Mouse (Mus musculus) granulocyte monocyte progenitor cell, adult 5-6 weeks (primary cell): ENCODE data around the gene Cisd1. TPM values are rescaled to one million over a fixed set of nuclear protein-coding genes. Genes with fewer than 3 reads are reported as not detected.

Source experiments
- ATAC-seq: replicated peaks from 2 replicates; pipeline ENCODE4 v1.8.0; 2016; ENCODE audit warnings: mild to moderate bottlenecking, moderate TSS enrichment, inconsistent platforms; ENCODE audit not compliant: poor library complexity, severe bottlenecking
- total RNA-seq, 2 experiments: library from RNA; stranded (forward) in 1 of 2; stranded (reverse) in 1 of 2; fragments of 200-712, 200-1000 nt in 1 of 2; fragments of >200 nt in 1 of 2; fragmentation: Nextera tagmentation in 1 of 2; gene quantifications; 2 replicates each; pipeline ENCODE4 v1.2.3; 2014 to 2017

The Cisd1 gene
- total RNA-seq, 2 experiments from 2014 or later, result 12.7 to 33.2 TPM

DNA sequence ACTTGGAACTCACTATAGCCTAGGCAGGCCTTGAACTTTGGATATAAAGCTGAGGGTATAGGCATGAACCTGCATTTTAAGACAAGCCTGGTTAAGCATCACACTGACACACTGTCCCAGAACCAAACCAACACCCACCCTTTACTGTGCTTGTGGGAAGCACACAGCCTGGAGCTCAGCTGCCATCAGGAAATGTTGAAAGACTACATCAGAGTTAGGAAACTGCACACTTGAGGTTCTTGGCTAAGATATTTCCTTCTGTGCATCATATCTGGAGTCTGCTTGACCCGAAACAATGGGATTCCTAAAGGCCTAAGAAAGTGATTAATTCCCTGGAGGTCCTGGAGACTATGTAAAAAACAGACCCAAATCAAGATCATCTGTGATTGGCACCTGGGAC is 4.5 kb upstream of the Cisd1 start:
- peak; percentile 55 for ATAC-seq

DNA sequence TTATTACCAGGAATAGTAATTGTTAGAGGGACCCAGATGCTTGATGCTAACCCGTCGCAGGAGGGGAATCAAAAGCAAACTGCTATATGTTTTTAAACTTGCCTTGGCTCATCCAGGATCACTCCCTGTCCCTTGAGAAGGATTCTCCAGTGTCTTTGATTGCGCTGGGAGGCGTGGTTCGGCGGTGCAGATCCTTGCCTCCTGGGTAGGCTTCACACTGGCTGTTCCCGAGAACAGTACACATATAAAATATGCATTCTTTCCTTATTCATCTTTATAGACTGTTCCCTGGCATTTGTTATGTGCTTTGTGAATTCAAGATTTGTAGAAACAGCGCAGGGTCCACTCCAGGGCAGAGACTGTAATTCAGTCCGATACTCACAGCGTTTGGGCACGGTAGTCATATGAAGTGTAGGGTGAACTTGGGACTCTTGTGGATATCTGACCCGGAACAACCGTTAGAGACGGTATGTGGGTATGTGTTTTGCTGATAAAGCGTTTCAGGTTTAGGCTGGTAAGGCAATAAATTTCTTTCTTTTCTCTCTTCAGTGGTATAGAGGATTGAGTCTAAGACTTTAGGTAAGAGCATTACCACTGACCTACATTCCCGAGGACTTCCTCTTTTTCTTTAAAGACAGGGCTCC is 4.0 kb upstream of the Cisd1 start:
- no peak for ATAC-seq

DNA sequence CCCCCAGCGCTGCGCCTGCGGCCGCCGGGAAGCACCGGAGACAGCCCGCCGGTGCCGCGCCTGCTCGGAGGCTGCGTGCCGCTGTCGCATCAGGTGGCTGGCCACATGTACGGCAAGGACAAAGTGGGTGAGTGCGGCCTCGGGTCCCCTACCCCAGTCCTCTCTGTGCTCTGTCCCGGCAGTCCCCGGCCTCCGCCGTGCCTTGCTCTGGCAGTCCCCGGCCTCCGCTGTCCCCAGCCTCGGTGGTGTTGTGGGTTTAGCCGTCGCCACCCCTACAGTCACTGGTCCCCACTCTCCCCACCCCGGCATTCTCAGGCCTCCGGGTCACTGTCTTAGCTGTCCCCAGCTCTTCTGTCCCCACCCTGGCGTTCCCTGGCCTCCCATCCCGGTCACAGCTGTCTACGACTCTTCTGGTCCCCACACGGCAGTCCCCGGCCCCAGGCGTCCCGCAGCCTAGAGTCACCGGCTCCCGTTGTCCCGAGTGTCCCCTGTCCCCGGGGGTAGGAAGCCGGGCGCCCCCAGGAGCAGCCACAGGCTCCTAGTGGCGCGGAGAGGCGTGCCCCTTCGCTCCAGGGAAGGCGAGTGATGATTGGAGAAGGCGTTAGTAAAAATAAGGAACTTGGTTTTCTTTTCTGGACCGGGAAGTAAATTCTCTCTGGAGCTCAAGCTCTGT is 3.3 kb upstream of the Cisd1 start:
- peak; percentile 51 for ATAC-seq

DNA sequence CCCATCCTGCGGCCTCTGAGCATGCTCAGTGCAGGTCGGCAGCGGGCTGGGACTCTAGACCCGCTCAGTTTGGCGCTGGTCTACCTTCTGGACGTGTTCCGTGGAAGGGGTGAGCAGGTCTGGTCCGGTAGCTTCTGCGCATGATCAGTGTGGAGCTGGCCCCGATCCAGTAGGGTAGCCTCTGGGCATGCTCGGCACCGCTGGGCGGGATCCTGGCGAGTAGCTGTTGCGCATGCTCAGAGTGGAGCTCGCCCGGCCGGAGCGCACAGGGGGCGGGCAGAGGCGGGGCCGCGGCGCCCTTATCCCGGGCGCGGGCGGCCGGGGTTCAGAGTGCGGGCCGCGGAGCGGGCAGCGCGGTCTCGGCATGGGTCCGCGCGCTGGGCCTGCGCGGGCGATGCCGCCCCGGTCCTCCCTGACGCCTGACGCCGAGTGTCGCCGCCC is 2.8 kb upstream of the Cisd1 start, which contains the start of gene Ipmk:
TSS of gene Ipmk (plus strand) at position 255 of the 441 bp plus-strand sequence.
- peak; percentile 44 for ATAC-seq

DNA sequence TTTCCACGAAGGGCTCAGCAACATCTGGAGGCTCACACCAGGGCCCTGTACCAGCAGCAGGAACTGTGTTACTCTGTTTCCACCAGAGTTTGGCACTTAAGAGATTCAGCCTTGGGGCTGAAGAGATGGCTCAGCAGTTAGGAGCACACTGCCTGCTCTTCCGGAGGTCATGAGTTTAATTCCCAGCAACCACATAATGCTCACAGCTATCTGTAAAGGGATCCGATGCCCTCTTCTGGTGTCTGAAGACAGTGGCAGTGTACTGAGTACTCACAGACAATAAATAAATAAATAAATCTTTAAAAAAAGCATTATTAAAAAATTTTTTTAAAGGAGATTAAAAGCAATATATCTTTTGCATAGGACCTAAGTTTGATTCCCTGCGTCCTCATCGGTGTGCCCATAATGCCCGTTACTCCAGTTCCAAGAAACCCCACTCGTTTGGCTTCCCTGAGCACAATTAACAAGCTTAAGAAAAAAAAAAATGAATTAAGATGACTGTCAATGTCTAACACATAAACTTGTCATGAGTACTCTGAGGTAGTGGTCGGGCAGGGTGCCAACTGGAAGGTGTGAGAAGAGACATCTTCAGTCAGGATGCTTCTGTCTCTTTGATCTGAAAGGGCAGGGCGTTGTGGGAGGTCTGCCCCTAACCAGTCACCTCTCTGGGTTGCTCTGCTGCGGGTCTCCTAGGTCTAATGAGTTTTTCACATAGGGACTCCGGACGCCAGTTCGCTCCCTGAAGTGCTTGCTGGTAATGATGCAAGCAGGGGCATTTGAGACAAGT is 2.2 kb upstream of the Cisd1 start:
- ATAC-seq, result no peak

DNA sequence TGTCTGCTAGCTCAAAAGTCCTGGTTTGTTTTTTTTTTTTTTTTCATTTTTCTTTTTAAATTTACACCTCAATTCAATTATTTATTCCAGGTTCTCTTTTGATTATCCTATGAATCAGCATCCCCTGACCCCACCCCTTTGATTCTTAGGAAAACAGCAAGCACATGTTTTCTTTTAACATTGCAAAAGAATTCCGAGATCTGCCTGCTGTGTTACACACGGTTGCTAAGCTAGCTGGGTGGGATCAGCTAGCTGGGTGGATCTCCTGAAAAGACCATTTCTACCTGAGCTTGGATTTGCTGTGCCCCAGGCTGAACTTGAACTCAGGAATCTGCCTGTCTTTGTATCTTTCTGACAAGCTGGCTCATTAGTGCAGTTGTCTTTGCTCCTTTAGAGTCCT is 1.4 kb upstream of the Cisd1 start:
- ATAC-seq, result no peak

DNA sequence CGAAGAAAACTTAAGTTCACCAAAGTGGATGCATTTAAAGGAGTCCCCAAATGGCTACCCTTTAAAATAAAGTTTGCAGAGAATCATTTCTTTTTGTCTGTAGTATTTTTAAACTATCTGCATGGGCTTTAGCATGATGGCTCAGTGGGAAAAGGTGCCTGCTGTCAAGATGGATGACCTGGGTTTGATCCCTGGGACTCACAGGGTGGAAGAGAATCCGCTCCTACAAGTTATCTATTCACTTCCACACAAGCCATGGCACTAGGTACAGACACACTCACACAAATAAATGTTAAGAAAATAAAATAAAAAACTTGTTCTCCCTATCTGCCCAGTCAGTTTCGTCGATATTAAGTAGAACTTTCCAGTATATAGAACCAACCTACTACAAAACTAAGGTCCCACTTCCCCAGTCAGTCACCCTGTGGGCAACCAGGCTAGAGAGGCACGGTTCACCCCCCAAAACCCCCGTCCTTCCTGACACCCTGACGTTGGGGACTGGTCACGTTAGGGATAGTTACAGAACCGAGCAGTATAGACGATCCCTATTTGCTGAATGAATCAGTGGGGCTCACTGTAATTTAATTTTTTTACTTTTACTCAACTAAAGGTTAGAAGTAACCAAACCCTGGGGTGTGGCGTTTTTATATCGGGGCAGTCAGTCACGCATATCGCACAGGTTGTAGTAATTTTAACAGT is 1.0 kb downstream of the Cisd1 start:
- no peak for ATAC-seq

DNA sequence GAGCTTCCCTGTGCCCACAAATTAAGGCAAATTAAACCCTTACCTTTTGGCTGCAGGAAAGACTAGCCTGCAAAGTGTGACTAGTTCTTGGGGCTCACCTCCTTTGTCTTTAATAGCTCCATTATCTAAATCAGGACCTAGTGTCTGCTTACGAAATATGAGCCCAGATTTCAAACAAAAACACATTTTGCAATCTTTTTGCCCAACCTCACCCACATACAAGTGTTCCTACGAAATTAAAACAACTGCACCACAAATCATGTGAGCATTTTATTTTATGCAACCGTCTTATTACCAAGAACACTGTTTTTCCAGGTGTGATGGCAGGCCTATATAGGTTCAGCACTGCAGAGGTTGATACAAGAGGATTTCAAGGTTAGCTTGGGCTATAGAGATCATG is 1.6 kb downstream of the Cisd1 start:
- peak; percentile 6 for ATAC-seq

DNA sequence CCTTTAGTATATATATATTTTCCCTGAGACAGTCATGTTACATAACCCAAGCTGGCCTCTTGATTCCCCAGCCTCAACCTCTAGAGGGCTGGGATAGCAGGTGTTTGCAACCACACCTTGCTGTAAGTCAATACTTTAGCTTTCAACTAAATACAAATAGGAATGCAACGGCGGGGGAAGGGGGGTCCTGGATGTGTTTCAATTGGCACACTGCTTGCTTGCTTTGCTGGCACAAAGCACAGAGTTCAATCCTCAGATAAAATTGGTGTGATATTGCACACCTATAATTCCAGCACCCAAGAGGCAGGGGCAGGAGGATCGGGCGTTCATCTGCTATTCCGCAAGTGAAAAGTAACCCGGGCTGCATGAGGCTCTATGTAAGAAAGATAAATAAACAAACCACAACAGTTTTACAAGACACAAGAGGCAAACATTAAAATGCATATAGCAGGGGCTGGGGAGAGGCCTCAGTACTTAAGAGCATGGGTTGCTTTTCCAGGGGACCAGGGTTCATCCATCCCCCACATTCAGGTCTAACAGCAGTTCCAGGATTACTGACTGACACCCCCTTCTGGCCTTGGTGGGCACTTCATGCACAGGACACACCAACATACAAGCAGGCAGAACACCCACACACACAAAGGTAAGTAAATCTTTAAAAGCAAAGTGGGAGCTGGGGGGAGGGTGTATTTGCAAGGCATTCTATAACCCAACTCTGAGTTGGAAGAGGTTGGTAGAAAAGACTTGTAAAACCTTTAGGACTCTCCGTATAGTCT is 2.5 kb downstream of the Cisd1 start:
- ATAC-seq, result no peak

DNA sequence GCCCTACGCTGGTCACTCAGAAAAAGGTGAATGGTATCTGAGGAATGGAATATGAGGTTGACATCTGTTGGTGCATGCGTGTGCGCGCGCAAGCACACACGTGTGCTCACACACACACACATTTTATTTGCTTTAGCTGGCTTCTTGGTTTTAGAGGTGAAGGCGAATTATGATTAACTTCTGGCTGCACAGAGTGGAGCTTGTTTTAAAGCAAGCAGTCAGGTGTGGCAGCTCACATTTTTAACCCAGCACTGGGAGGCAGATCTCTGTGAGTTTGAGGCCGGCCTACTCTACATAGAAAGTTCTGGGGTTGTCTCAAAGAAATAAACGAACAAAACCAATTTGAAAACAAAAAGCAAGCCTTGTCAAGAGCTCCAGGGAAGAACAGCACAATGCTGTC is 3.5 kb downstream of the Cisd1 start:
- no peak for ATAC-seq

DNA sequence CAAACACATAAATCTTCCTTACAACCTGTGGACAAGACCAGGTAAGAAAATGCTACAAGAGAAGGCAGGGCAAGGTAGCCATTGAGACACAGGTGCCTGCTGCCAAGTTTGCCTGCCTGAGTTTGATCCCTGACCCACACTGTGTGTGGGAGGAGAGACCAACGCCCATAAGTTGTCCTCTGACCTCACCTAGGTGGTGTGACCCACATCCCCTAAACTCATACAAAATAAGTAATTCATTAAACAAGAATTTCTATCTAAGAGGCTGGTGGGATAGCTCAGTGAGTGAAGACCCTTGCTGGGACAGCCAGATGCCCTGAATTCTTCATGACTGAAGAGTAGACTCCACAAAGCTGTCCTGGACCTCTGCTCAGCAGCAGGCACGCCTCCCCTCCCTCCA is 4.6 kb downstream of the Cisd1 start:
- ATAC-seq, result no peak

DNA sequence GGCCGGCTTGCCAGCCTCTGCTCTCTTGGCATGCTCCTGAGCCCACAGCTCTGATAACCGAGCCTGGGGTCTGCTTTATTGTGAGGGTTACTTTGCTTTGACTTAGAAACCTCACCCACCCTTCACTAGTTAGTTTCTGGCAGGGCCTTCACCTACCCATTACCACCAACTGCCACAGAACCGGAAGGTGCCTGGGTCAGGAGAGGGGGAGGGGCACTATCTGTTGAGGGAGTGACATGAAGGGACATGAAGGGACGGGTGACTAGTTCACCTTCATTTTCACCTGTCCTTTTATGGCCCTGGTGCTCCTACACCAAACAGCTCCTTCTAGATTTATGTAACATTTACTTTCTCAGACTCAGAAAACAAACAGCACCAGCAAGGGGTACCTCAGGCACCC is 5.3 kb downstream of the Cisd1 start:
- ATAC-seq, result 0 out of 2 replicates have a peak, but pooled peaks have one; percentile 2

DNA sequence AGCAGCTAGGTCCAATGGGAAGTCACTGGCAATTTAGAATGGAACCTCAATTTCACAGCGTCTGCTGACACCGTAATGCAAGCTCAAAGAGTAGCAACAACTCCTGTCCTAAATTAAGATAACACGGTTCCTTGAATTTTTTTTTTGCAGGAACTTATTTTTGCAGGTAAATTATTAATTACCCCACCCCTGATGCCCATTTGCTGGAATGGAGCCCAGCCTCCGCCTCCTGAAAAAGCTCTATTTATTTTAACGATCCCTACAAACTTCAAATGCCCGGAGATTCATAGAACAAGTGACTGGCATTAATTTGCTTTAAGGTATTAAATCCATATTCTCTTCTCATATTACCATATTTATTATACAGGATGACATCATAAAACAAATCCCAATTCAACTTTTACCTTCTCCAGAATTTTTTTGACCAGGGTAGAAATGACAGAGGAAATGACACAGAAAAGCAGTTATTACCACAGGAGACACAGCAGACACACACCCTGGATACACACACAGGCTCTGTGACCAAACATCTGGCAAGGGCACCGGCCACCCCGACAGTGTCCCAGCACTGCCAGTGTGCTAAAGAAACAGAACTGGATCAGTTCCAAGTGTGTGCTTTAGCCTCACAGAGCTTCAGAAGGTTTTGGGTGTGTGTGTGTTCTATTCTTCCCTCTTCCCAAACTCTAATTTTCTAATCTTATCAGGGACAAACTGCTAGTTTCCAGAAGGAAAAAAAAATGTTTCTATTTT is 6.4 kb downstream of the Cisd1 start:
- ATAC-seq, result no peak

DNA sequence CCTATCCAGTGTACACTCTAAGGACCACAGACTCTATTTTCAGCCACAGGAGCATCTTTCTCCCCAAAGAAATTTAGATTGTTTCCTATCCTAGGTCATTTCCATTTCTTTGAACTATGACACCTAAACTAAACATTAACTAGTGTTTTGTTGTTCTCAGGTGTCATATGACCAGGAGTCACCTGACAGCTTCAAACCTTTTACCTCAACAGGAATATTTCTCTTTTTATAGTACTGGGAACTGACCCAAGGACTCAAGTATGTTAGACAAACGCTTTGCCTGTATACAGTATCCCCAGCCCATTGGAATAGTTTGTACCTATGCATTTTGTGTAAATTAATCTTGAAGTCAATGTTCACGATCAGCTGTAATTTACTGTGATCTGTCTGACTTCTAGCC is 7.0 kb downstream of the Cisd1 start:
- ATAC-seq, result no peak

DNA sequence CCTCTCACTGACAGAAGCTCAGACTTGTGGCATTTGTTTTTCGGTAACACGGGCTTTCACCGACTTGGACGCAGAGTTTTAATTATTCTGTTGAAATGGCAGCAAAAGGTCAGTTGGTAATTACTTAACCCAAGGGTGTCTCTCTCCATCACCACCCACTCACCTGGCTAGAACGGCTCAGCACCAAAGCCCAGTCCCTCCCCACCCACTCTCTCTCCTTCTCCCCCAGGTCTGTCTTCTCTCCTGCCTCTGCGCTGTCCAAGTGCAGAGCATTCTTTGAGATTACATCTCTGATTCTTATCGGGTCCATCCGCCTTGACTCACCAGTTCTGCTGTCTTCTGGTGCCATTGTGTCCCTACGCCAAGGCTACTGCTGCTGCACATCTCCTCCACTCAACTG is 11.9 kb downstream of the Cisd1 start:
- no peak for ATAC-seq

DNA sequence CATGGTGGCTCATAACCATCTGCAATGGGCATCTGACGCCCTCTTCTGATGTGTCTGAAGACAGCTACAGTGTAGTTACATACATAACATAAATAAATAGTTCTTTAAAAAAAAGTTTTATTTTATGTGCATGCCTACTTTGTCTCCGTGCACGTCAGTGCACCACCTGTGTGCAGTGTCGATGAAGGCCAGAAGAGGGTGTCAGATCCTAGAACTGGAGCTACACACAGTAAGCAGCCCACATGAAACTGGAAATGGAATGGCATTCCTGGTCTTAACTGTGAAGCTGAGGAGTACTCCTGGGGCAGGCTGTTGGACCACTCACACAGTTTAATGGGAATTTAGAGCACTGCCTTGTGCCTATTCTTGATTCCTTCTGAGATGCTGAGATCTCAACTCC is 12.4 kb downstream of the Cisd1 start:
- ATAC-seq, result no peak

DNA sequence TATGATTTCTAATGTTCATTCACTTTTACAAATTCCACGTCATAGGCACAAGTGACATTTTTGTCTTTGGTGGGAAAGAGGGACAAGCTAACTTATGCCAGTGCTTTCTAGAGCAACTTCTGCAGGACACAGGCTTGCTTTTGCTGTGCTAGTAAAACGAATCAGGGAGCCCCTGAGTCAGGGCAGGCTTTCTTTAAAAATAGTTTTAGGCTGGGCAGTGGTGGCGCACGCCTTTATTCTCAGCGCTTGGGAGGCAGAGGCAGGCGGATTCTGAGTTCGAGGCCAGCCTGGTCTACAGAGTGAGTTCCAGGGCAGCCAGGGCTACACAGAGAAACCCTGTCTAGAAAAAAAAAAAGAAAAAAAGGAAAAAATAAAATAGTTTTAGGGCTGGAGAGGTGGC is 12.8 kb downstream of the Cisd1 start:
- no peak for ATAC-seq

DNA sequence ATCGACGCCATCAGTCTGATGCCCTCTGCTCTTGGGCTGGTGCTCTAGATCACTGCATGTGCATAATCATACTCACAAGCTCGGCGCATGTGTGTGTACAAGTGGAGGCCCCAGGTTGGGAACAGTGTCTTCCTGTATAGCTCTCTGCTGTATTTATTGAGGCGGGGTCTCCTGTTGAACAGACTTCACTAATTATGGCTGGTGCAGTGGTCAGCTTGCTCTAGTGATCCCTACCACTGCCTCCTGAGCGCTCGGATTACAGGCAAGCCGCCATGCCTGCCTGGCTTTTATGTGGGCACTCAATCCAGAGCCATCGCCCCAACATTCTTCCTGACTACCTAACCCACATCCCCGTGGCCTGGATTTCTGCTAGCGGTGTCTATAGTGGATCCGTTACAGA is 14.7 kb downstream of the Cisd1 start:
- ATAC-seq, result no peak

DNA sequence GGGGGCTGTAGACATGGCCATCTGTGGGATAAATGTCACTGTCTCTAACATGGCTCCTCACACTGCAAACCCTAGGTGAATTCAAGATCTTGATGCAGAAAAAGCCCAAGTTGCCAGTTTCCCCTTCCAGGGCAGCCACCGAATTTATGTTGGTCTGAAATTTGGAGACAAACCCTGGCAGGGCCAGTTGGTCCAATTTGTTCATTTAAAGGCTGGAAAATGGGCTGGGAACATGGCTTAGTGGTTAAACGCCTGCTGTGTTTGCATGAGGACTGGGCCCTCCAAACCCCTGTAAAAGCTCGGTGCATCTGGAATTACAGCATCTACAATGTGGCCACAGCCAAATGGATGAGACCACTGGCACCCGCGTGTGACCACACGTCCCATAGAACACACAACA is 15.5 kb downstream of the Cisd1 start:
- ATAC-seq, result no peak
